Mouse (Mus musculus): ENCODE data around the gene Mrpl17.

DNA sequence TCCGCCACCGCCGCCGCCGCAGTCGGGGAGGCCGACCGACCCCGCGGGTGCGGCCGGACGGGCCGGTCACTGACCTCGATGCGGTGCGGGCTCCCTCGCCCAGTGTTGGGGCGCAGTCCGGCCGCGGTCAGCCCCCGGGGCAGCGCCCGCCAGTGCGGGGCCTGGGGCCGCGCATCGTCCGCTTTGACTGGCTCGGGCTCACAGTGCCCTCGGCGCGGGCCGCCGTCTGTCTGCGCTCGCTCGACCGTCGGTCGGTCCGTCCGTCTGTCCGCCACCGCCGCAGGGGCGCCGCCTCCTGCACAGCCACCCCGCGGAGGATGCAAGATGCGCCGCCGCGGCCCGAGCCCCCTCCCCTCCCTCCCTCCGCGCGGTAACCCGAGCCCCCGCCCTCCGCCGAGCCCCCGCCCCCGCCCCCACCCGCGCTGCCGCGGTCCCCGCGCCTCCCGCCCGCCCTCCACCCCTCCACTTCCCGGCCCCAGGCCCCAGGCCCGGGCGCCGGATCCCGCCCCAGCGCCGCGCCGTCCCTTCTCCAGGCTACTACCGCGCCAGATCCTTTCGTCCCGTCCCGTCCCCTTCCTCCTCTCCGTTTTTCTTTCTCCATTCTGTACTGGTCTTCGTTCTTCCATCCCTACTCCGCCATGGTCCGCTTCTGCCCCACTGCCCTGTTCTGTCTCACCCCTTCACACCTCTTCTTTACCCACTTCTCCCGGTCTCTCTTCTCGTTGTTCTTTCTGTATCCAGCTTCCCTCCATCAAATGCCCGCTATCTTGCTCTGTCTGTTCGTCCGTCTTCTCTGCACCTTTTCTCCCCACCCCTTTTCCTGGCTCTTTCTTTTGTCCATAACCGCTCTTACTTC is 23.4 kb downstream of the Mrpl17 start, which contains the start of gene Dchs1:
- TF ChIP-seq POLR2A (IDR thresholded peaks at IDR 0.05; ENCODE audit: low read depth, low read length) (no peak), MAX (IDR thresholded peaks at IDR 0.05; ENCODE audit: low read length) (no peak), BHLHE40 (IDR thresholded peaks at IDR 0.05; ENCODE audit: low read depth, low read length) (no peak), PAX5 (IDR thresholded peaks at IDR 0.05; ENCODE audit: low read length) (no peak), HCFC1 (IDR thresholded peaks at IDR 0.05; ENCODE audit: low read depth, low read length) (no peak), E2F4 (IDR thresholded peaks at IDR 0.05; ENCODE audit: insufficient replicate concordance, low read depth, low read length) (no peak)

All from CH12.LX (cell line).